Mouse (Mus musculus) kidney, adult 11 months (tissue): ENCODE results near the gene Shc3.

ENCODE experiments used
- DNase-seq: peaks from one replicate; pipeline ENCODE4 v3.0.0; 2022

Gene Shc3

GRCm38 (mm10) chr13:51567411-51567851, 1.8 kb downstream of the Shc3 start:
- no peak for DNase-seq

GRCm38 (mm10) chr13:51567078-51567395, 2.2 kb downstream of the Shc3 start:
- no peak for DNase-seq

GRCm38 (mm10) chr13:51566371-51567077, 2.7 kb downstream of the Shc3 start:
- no peak for DNase-seq

- DNase-seq, result no peak
These were observed 4.5 kb downstream of the Shc3 start for GRCm38 (mm10) chr13:51564741-51565140.

- no peak for DNase-seq
These were observed 15.9 kb downstream of the Shc3 start for GRCm38 (mm10) chr13:51553343-51553742.

- no peak for DNase-seq
These were observed 17.0 kb downstream of the Shc3 start for GRCm38 (mm10) chr13:51552233-51552632.

- no peak for DNase-seq
These were observed 17.4 kb downstream of the Shc3 start for GRCm38 (mm10) chr13:51551824-51552223.

- DNase-seq, result no peak
These were observed 29.4 kb downstream of the Shc3 start for GRCm38 (mm10) chr13:51539816-51540215.

- DNase-seq, result no peak
These were observed 33.9 kb downstream of the Shc3 start for GRCm38 (mm10) chr13:51535326-51535725.

- DNase-seq, result no peak
These were observed 42.7 kb downstream of the Shc3 start for GRCm38 (mm10) chr13:51526480-51526879.

- no peak for DNase-seq
These were observed 44.9 kb downstream of the Shc3 start for GRCm38 (mm10) chr13:51524316-51524715.

GRCm38 (mm10) chr13:51523311-51523710, 45.9 kb downstream of the Shc3 start:
- no peak for DNase-seq

GRCm38 (mm10) chr13:51518880-51519279, 50.3 kb downstream of the Shc3 start:
- no peak for DNase-seq

- no peak for DNase-seq
These were observed 51.3 kb downstream of the Shc3 start for GRCm38 (mm10) chr13:51517943-51518342.

- no peak for DNase-seq
These were observed 60.4 kb downstream of the Shc3 start for GRCm38 (mm10) chr13:51508836-51509235.

- no peak for DNase-seq
These were observed 63.5 kb downstream of the Shc3 start for GRCm38 (mm10) chr13:51505711-51506110.

GRCm38 (mm10) chr13:51499769-51500168, 69.5 kb downstream of the Shc3 start:
- DNase-seq, result no peak

GRCm38 (mm10) chr13:51493676-51494075, 75.5 kb downstream of the Shc3 start:
- no peak for DNase-seq

- no peak for DNase-seq
These were observed 77.4 kb downstream of the Shc3 start for GRCm38 (mm10) chr13:51491649-51492435.

GRCm38 (mm10) chr13:51490195-51490594, 79.0 kb downstream of the Shc3 start:
- DNase-seq, result no peak

GRCm38 (mm10) chr13:51488945-51489344, 80.3 kb downstream of the Shc3 start:
- no peak for DNase-seq

- DNase-seq, result no peak
These were observed 83.9 kb downstream of the Shc3 start for GRCm38 (mm10) chr13:51485291-51485690.

GRCm38 (mm10) chr13:51482786-51483185, 86.4 kb downstream of the Shc3 start:
- peak; percentile 44 for DNase-seq

- no peak for DNase-seq
These were observed 88.7 kb downstream of the Shc3 start for GRCm38 (mm10) chr13:51480341-51481011.
